Mouse (Mus musculus) heart, adult 2 months (tissue): Measurements from ENCODE around the gene Pde4d.

Source experiments
- CTCF ChIP-seq: fragments of 200-600 bp; IDR thresholded peaks from 2 replicates; pipeline ENCODE4 v1.8.1; 2022; ENCODE audit warnings: antibody characterized with exemption, mild to moderate bottlenecking, moderate library complexity
- EP300 ChIP-seq: fragments of 200-500 bp; IDR thresholded peaks from 2 replicates; pipeline ENCODE4 v1.6.1; 2011; ENCODE audit warnings: low read depth, low read length, control low read depth; ENCODE audit not compliant: insufficient read depth
- POLR2A ChIP-seq: fragments of 200-500 bp; IDR thresholded peaks from 2 replicates; pipeline ENCODE4 v1.6.1; 2011; ENCODE audit warnings: mild to moderate bottlenecking, low read depth, low read length, control low read depth; ENCODE audit not compliant: insufficient read depth

- no peak for TF ChIP-seq POLR2A
- TF ChIP-seq CTCF: no peak
- TF ChIP-seq EP300: no peak
These were observed 829.5 kb downstream of the Pde4d start for GRCm38 (mm10) chr13:109279211-109279610.
